Mouse (Mus musculus) heart, postnatal 0 days (tissue): Measurements from ENCODE around the gene Mfng. TPM values are rescaled to one million over a fixed set of nuclear protein-coding genes. Genes with fewer than 3 reads are reported as not detected.

Experiments used
- ATAC-seq: fragments of 200-750 bp; cut with Nextera tagmentation; 2 replicates; pipeline ENCODE4 v1.8.0; 2017; ENCODE audit warnings: low read depth, moderate number of reproducible peaks, moderate library complexity; ENCODE audit not compliant: insufficient read depth
- DNase-seq: peaks from one replicate; pipeline ENCODE4 v3.0.0-alpha.2; 2016; ENCODE audit warnings: low spot score
- H3K27ac ChIP-seq: fragments of 300-500 bp; sonication (generic); 2 replicates; pipeline ENCODE4 v1.5.1; 2014; ENCODE audit warnings: low read depth, mild to moderate bottlenecking
- H3K27me3 ChIP-seq: fragments of 300-500 bp; sonication (generic); 2 replicates; pipeline ENCODE4 v1.6.1; 2014; ENCODE audit warnings: low read length, mixed read lengths; ENCODE audit not compliant: control insufficient read depth, insufficient read depth
- H3K36me3 ChIP-seq: fragments of 300-500 bp; sonication (generic); replicated peaks from 2 replicates; pipeline ENCODE4 v1.6.1; 2014; ENCODE audit warnings: low read length, mixed read lengths; ENCODE audit not compliant: control insufficient read depth, insufficient read depth
- H3K4me1 ChIP-seq: fragments of 300-500 bp; sonication (generic); 2 replicates; pipeline ENCODE4 v1.6.1; 2014; ENCODE audit warnings: antibody characterized with exemption; ENCODE audit not compliant: control insufficient read depth, insufficient read depth
- H3K4me2 ChIP-seq: fragments of 300-500 bp; sonication (generic); 2 replicates; pipeline ENCODE4 v1.6.1; 2014; ENCODE audit warnings: low read depth, mild to moderate bottlenecking, low read length, moderate library complexity
- H3K4me3 ChIP-seq: fragments of 300-500 bp; sonication (generic); 2 replicates; pipeline ENCODE4 v1.5.1; 2014; ENCODE audit warnings: low read depth, low read length
- H3K9ac ChIP-seq: fragments of 300-500 bp; sonication (generic); replicated peaks from 2 replicates; pipeline ENCODE4 v1.6.1; 2014; ENCODE audit warnings: low read depth, low read length, mixed read lengths
- H3K9me3 ChIP-seq: fragments of 300-500 bp; sonication (generic); replicated peaks from 2 replicates; pipeline ENCODE4 v1.6.1; 2016; ENCODE audit warnings: low read length; ENCODE audit not compliant: control insufficient read depth
- CTCF ChIP-seq: IDR thresholded peaks from 2 replicates; pipeline ENCODE4 v1.5.1; 2016; ENCODE audit warnings: antibody characterized with exemption, control low read depth, low read depth
- EP300 ChIP-seq: IDR thresholded peaks from 2 replicates; pipeline ENCODE4 v1.6.1; 2016; ENCODE audit warnings: antibody characterized with exemption, low read depth
- WGBS: fragments of 180-500 bp; shearing (Covaris S2); extraction: QIAGEN DNeasy Blood & Tissue Kit; methylation state at CpG from one replicate; pipeline ENCODE4 v1.1.7; 2014; 5-methylcytosine and 5-hydroxymethylcytosine counted together
- polyA plus RNA-seq: library from polyadenylated mRNA; unstranded; fragments of >200 nt; fragmentation: Nextera tagmentation; extraction: Ambion mirVana; gene quantifications from 2 replicates; pipeline ENCODE4 v1.2.1, GENCODE M21; 2015
- total RNA-seq: library from RNA; depleted of rRNA; stranded (reverse); fragments of >200 nt; gene quantifications from 2 replicates; pipeline ENCODE4 v1.2.3, GENCODE M21; 2014; ENCODE audit warnings: low replicate concordance

Gene Mfng
- total and polyA plus RNA-seq, 2 experiments from 2014 or later: 12.9 to 13.4 TPM

GRCm38 (mm10) chr15:78803499-78803900 lies 30.2 kb upstream of the Mfng start:
- Histone ChIP-seq H3K4me2 (peak overlapping the region; percentile 83), H3K9me3 (no peaks in the 10 kb centered on the region), H3K9ac (no peak overlapping the region), H3K4me1 (peaks cover 22% of the 10 kb centered on the region), H3K27ac (peak overlapping the region; percentile 84), H3K4me3 (0 out of 2 replicates have a peak overlapping the region, but pooled peaks have one; percentile 65), H3K27me3 (no peaks in the 10 kb centered on the region), H3K36me3 (no peaks in the 10 kb centered on the region)
- ATAC-seq: peak; percentile 56
- peak; percentile 50; the same call in 1 of the 2 replicates for TF ChIP-seq EP300
- TF ChIP-seq CTCF: no peak
- WGBS: 3% methylated on average over 8 of the region's 8 CpGs
- peak; percentile 66 for DNase-seq

GRCm38 (mm10) chr15:78802776-78803391 lies 29.6 kb upstream of the Mfng start, which contains the start of gene Card10:
Card10 (minus strand) TSS chr15:78803042.
- ATAC-seq (peak; percentile 73), DNase-seq (peak; percentile 52)
- H3K36me3 ChIP-seq: no peaks in the 10 kb centered on the region
- H3K9me3 ChIP-seq: no peaks in the 10 kb centered on the region
- peaks cover 22% of the 10 kb centered on the region for H3K4me1 ChIP-seq
- no peaks in the 10 kb centered on the region for H3K27me3 ChIP-seq
- peak within 1 kb of the TSS; percentile 83 for H3K4me2 ChIP-seq
- TF ChIP-seq CTCF (no peak), EP300 (no peak)
- peak within 1 kb of the TSS; percentile 65 for H3K4me3 ChIP-seq
- under 1% methylated on average over 62 of the region's 70 CpGs for WGBS
- peak within 1 kb of the TSS; percentile 84 for H3K27ac ChIP-seq
- peak within 1 kb of the TSS; percentile 72 for H3K9ac ChIP-seq

GRCm38 (mm10) chr15:78801971-78802741 lies 28.9 kb upstream of the Mfng start:
- DNase-seq (no peak), ATAC-seq (peak; percentile 25)
- H3K4me3 ChIP-seq: peak overlapping the region; percentile 65
- TF ChIP-seq EP300 (no peak; the same call in 1 of the 2 replicates), CTCF (no peak)
- peaks cover 22% of the 10 kb centered on the region for H3K4me1 ChIP-seq
- H3K4me2 ChIP-seq: peak overlapping the region; percentile 83
- H3K9me3 ChIP-seq: no peaks in the 10 kb centered on the region
- no peaks in the 10 kb centered on the region for H3K27me3 ChIP-seq
- 6% methylated on average over 66 of the region's 67 CpGs for WGBS
- H3K36me3 ChIP-seq: no peaks in the 10 kb centered on the region; the same call in 1 of the 2 replicates
- H3K9ac ChIP-seq: peak overlapping the region; percentile 72
- peak overlapping the region; percentile 84 for H3K27ac ChIP-seq

- DNase-seq (no peak), ATAC-seq (no peak)
- Histone ChIP-seq H3K4me1 (peaks cover 23% of the 10 kb centered on the region), H3K4me2 (peak overlapping the region; percentile 83), H3K9ac (peak overlapping the region; percentile 72; the same call in 1 of the 2 replicates), H3K9me3 (no peaks in the 10 kb centered on the region), H3K27me3 (no peaks in the 10 kb centered on the region), H3K4me3 (peak overlapping the region; percentile 65), H3K36me3 (no peaks in the 10 kb centered on the region; the same call in 1 of the 2 replicates), H3K27ac (no peak overlapping the region; the same call in 1 of the 2 replicates)
- TF ChIP-seq EP300: no peak
- no peak for TF ChIP-seq CTCF
- WGBS: 68% methylated on average over 9 of the region's 9 CpGs
Measured at GRCm38 (mm10) chr15:78801571-78801970, 28.3 kb upstream of the Mfng start.

GRCm38 (mm10) chr15:78799029-78799428 lies 25.8 kb upstream of the Mfng start:
- Histone ChIP-seq H3K27ac (no peak overlapping the region), H3K9ac (no peak overlapping the region), H3K4me3 (no peak overlapping the region), H3K4me2 (peak overlapping the region; percentile 26; the same call in 1 of the 2 replicates), H3K9me3 (no peaks in the 10 kb centered on the region), H3K27me3 (no peaks in the 10 kb centered on the region), H3K4me1 (peaks cover 34% of the 10 kb centered on the region), H3K36me3 (peaks cover 3% of the 10 kb centered on the region; the same call in 1 of the 2 replicates)
- 38% methylated on average over 21 of the region's 21 CpGs for WGBS
- no peak for ATAC-seq
- peak; percentile 17 for DNase-seq
- no peak for TF ChIP-seq CTCF
- TF ChIP-seq EP300: no peak
